Mouse (Mus musculus): Measurements from ENCODE around the gene AW146154. TPM values are rescaled to one million over a fixed set of nuclear protein-coding genes. Genes with fewer than 3 reads are reported as not detected.
"Not testable (repeated sequence)": the region's sequence is repeated elsewhere in the genome, so short reads cannot be mapped to it uniquely, and the experiment has no call there.

AW146154 gene
- polyA plus RNA-seq, 1 experiment = 4.8 TPM

DNA sequence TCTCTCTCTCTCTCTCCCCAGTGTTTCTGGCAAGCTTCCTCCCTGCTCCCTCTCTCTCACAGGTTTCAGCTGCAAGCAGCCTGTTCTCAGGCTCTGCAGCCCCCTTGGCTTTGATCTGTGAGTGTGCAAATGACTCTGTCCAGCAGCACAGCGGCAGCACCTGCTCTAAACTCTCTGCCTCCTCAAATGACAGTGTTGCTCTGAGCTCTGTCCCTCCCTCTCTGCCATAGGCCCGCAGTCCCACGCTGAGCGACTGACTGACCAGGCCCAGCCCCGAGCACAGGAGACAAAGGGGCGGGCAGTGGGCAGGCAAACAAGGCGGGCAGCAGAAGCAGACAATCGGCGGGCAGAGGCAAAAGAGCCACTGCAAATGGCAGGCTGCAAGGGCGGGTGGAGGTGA is 47.8 kb downstream of the AW146154 start:
- DNase-seq = no peak
- TF ChIP-seq CTCF (IDR thresholded peaks at IDR 0.05; ENCODE audit: borderline replicate concordance, insufficient read depth, low read depth, low read length) = no peak
- TF ChIP-seq POLR2A (IDR thresholded peaks at IDR 0.05; ENCODE audit: borderline replicate concordance, insufficient read depth, low read length) = no peak
- Histone ChIP-seq H3K27ac (ENCODE audit: insufficient read depth, low read length) (no peak overlapping the region), H3K27me3 (ENCODE audit: control insufficient read depth, insufficient read depth, low read length) (no peaks in the 10 kb centered on the region), H3K4me1 (ENCODE audit: control insufficient read depth, insufficient read depth, low read length) (no peaks in the 10 kb centered on the region), H3K4me3 (replicated peaks; ENCODE audit: insufficient read depth, low read depth, low read length) (no peak overlapping the region)
- 8% methylated on average over 10 of the region's 10 CpGs for WGBS

DNA sequence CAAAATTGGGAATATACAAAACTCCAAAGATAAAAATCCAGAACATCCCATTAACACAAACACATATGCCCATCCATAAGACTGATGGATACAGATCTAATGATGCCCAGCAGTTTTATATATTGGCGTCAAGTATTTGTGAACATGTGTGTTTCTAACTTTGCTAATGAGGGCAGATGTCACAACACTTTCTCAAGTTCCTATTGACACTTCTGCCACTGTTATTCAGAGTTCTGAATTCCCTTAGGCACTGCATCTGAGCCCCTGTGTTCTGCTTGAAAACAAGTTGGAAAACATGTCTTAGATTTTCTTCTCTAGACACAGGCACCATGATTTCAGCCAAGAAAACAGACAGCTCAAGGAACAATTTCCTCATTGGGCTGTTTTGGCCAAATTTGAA is 51.1 kb downstream of the AW146154 start, which contains the start of gene Vmn2r57:
Gene Vmn2r57, minus strand, starts transcription at position 101 of the 400 bp plus-strand sequence.
- H3K27me3 ChIP-seq (ENCODE audit: control insufficient read depth, insufficient read depth, low read length); H3K4me1 ChIP-seq (ENCODE audit: control insufficient read depth, insufficient read depth, low read length); H3K27ac ChIP-seq (ENCODE audit: insufficient read depth, low read length); H3K4me3 ChIP-seq (replicated peaks; ENCODE audit: insufficient read depth, low read depth, low read length); DNase-seq: not testable (repeated sequence)
- WGBS = 82% methylated on average over 1 of the region's 1 CpGs

Other genes with a start within 250 kb of the AW146154 start
- 10.5 and 10.6 TPM in 2 replicates for gene AI987944, start 106.5 kb downstream of the AW146154 start, polyA plus RNA-seq (2012; rRNA removed)
- gene Vmn2r57, start 51.2 kb downstream of the AW146154 start, polyA plus RNA-seq (2012; rRNA removed) = 0.41 and 0.49 TPM in 2 replicates
- gene Gm20449, start 473 bp downstream of the AW146154 start, polyA plus RNA-seq (2012; rRNA removed) = 0.10 and 0.17 TPM in 2 replicates
- gene Gm6871, start 73.8 kb upstream of the AW146154 start, polyA plus RNA-seq (2012; rRNA removed) = not detected in 2 replicates
- gene 2610021A01Rik, start 99.3 kb upstream of the AW146154 start, polyA plus RNA-seq (2012; rRNA removed) = 17.3 and 18.6 TPM in 2 replicates
- gene Zfp788, start 133.3 kb upstream of the AW146154 start, polyA plus RNA-seq (2012; rRNA removed) = 20.2 and 21.1 TPM in 2 replicates